Mouse (Mus musculus) liver, postnatal 0 days (tissue): ENCODE measurements around the gene Gtpbp3. TPM values are rescaled to one million over a fixed set of nuclear protein-coding genes. Genes with fewer than 3 reads are reported as not detected.

Source experiments
- ATAC-seq: fragments of 200-750 bp; cut with Nextera tagmentation; 2 replicates; pipeline ENCODE4 v1.8.0; 2017; ENCODE audit warnings: mild to moderate bottlenecking, moderate library complexity
- DNase-seq: peaks from one replicate; pipeline ENCODE4 v3.0.0-alpha.2; 2016
- H3K27ac ChIP-seq: fragments of 300-500 bp; sonication (generic); 2 replicates; pipeline ENCODE4 v1.5.1; 2014; ENCODE audit warnings: antibody characterized with exemption, moderate library complexity, mild to moderate bottlenecking, low read depth
- H3K27me3 ChIP-seq: fragments of 300-500 bp; sonication (generic); 2 replicates; pipeline ENCODE4 v1.6.1; 2014; ENCODE audit warnings: low read length, control low read depth, mixed read lengths; ENCODE audit not compliant: insufficient read depth
- H3K36me3 ChIP-seq: fragments of 300-500 bp; sonication (generic); replicated peaks from 2 replicates; pipeline ENCODE4 v1.6.1; 2014; ENCODE audit warnings: mild to moderate bottlenecking, control low read depth, low read length, moderate library complexity, mixed read lengths; ENCODE audit not compliant: insufficient read depth
- H3K4me1 ChIP-seq: fragments of 300-500 bp; sonication (generic); 2 replicates; pipeline ENCODE4 v1.6.1; 2014; ENCODE audit warnings: antibody characterized with exemption, mild to moderate bottlenecking, control low read depth; ENCODE audit not compliant: insufficient read depth
- H3K4me2 ChIP-seq: fragments of 300-500 bp; sonication (generic); 2 replicates; pipeline ENCODE4 v1.6.1; 2014; ENCODE audit warnings: low read depth, mild to moderate bottlenecking, low read length, moderate library complexity, mixed read lengths
- H3K4me3 ChIP-seq: fragments of 300-500 bp; sonication (generic); 2 replicates; pipeline ENCODE4 v1.5.1; 2014; ENCODE audit warnings: low read depth, low read length
- H3K9ac ChIP-seq: fragments of 300-500 bp; sonication (generic); replicated peaks from 2 replicates; pipeline ENCODE4 v1.6.1; 2014; ENCODE audit warnings: mild to moderate bottlenecking, moderate library complexity
- H3K9me3 ChIP-seq: fragments of 300-500 bp; sonication (generic); 2 replicates; pipeline ENCODE4 v1.6.1; 2016; ENCODE audit warnings: mild to moderate bottlenecking, control low read depth, low read length, mixed read lengths
- CTCF ChIP-seq: sonication (generic); IDR thresholded peaks from 2 replicates; pipeline ENCODE4 v1.5.1; 2016; ENCODE audit warnings: antibody characterized with exemption, low read depth
- EP300 ChIP-seq: IDR thresholded peaks from 2 replicates; pipeline ENCODE4 v1.6.1; 2016; ENCODE audit warnings: antibody characterized with exemption, low read depth, mild to moderate bottlenecking
- WGBS: fragments of 180-500 bp; shearing (Covaris S2); extraction: QIAGEN DNeasy Blood & Tissue Kit; methylation state at CpG from one replicate; pipeline ENCODE4 v1.1.7; 2014; ENCODE audit not compliant: insufficient replicate concordance; 5-methylcytosine and 5-hydroxymethylcytosine counted together
- polyA plus RNA-seq: library from polyadenylated mRNA; unstranded; fragments of >200 nt; fragmentation: Nextera tagmentation; extraction: Ambion mirVana; gene quantifications from 2 replicates; pipeline ENCODE4 v1.2.1, GENCODE M21; 2015

Gtpbp3 gene
- polyA plus RNA-seq, 1 experiment from 2014 or later: 4.9 TPM

DNA sequence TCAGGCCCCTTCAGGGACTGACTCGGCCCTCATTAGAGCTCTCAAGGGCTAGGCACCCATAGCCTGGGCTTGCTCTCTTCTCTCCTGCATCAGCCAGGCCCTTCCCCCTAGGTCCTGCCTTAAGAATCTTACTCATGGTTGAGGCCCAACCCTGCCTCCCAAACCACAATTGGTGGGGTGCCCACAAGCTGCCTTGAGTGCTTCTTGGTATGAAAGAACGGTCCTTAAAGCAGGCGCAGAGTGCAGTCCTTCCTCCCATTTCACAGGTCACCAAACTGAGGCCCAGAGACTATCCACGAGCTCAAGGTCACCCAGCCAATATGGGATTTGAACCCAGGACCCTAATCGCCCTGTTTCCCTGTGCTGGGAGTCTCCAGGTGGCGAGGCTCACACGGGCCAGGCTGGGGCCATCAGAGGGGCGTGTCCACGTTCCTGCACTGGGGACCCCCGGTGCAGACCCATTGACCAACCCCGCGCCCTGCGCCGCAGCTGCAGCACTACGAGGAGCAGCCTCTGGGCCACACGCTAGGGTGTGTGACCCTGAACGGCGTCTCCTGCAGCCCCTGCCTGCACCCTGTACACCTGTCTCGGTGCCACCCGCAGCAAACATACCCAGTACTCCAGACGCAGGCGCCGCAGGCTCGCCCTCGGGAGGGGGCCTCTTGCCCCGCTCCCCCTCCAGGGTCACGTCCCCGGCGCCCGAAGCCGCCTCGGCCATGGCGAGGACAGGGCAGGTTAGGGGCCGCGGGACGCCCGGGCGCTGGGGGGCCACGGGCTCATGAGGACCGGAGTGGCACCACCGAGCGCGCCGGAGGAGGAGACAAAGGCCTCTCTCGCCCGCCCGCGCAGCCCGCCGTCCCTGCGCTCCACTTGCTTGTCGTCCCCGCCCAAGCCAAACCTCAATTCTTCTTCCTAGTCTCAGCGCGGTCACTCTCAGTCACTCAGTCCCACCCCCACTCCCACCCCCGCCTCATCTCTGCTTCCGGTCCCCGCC is 2.5 kb upstream of the Gtpbp3 start, which contains the start of gene Ano8:
TSS of gene Ano8 (minus strand) at position 822 of the 994 bp plus-strand sequence.
- Histone ChIP-seq H3K4me2 (peak within 1 kb of the TSS; percentile 78), H3K27ac (no peak within 1 kb of the TSS), H3K9me3 (no peaks in the 10 kb centered on the region), H3K36me3 (0 out of 2 replicates have a peak, but pooled peaks cover 3% of the 10 kb centered on the region), H3K9ac (peak within 1 kb of the TSS; percentile 62), H3K4me3 (peak within 1 kb of the TSS; percentile 57), H3K27me3 (no peaks in the 10 kb centered on the region; the same call in 1 of the 2 replicates), H3K4me1 (peaks cover 22% of the 10 kb centered on the region)
- WGBS: 6% methylated on average over 43 of the region's 58 CpGs
- peak; percentile 77 for DNase-seq
- peak; percentile 9; the same call in 1 of the 2 replicates for ATAC-seq
- no peak for TF ChIP-seq CTCF
- TF ChIP-seq EP300: no peak

DNA sequence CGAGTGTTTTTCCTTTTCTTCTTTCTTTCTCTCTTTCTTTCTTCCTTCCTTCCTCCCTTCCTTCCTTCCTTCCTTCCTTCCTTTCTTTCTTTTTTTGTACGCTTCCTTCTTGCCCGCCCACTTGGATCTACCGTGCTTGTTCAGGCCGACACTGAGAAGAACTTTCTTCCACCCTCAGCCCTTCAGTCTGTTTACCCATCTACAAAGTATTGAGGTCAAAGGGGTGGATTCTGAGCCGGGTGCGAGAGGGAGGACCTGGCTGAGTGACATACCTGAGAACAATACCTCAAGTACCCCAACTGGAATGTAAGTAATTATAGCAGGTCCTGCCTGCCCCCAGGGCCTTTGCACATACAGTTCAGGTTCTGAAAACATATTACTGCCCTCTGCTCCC is 1.8 kb upstream of the Gtpbp3 start:
- TF ChIP-seq CTCF: no peak
- no peak for TF ChIP-seq EP300
- Histone ChIP-seq H3K4me1 (peaks cover 22% of the 10 kb centered on the region), H3K36me3 (peaks cover 6% of the 10 kb centered on the region; the same call in 1 of the 2 replicates), H3K27me3 (no peaks in the 10 kb centered on the region), H3K9me3 (no peaks in the 10 kb centered on the region), H3K4me2 (peak overlapping the region; percentile 78), H3K27ac (no peak overlapping the region), H3K9ac (no peak overlapping the region), H3K4me3 (peak overlapping the region; percentile 57; the same call in 1 of the 2 replicates)
- 19% methylated on average over 7 of the region's 7 CpGs for WGBS
- DNase-seq: no peak
- ATAC-seq: no peak

DNA sequence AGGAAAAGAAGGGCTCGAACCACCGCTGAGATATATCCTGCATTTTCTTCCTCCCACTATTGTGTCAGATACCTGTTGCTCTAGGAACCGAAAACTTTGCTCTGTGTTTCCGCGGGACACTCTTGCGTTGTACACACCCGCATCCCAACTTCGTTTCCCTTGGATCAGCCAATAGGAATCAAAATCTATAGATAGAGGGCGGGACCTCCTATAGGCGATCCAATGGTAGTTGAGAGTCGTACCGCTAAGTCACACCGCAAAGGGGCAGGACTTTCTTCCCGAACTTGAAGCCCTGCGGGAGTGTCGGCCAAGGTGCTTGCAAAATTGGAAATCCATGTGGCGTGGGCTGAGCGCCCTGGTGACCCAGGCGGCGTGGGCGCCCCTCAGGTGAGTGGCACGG is 551 bp downstream of the Gtpbp3 start:
- Histone ChIP-seq H3K9me3 (no peaks in the 10 kb centered on the region), H3K27ac (peak overlapping the region; percentile 76), H3K36me3 (peaks cover 21% of the 10 kb centered on the region), H3K9ac (peak overlapping the region; percentile 73), H3K4me2 (peak overlapping the region; percentile 99), H3K27me3 (no peaks in the 10 kb centered on the region), H3K4me3 (peak overlapping the region; percentile 72), H3K4me1 (peaks cover 22% of the 10 kb centered on the region)
- DNase-seq (peak; percentile 91), ATAC-seq (peak; percentile 95)
- under 1% methylated on average over 21 of the region's 22 CpGs for WGBS
- peak; percentile 20; the same call in 1 of the 2 replicates for TF ChIP-seq CTCF
- TF ChIP-seq EP300: no peak

DNA sequence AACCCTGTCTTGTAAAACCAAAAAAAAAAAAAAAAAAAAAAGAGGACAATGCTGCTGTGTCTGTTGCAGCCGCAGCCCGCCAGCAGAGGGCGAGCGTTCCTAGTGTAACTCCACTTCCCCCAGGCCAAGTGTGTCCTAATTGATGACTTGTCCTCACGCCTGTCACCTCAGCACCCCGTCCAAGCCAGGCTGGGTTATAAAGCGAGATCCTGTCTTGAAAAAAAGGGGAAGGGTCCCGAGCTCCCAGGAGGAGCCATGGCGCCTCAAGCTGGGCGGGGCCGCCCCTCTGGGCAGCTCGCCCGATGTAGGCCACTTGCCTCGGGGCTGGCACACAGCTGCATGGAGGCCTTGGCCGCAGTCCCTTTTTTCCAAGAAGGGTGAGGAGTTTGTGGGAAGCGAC is 7.1 kb downstream of the Gtpbp3 start:
- peak; percentile 80 for TF ChIP-seq CTCF
- TF ChIP-seq EP300: no peak
- DNase-seq (peak; percentile 86), ATAC-seq (peak; percentile 63)
- Histone ChIP-seq H3K4me2 (no peak overlapping the region), H3K4me3 (no peak overlapping the region), H3K9me3 (no peaks in the 10 kb centered on the region), H3K27ac (no peak overlapping the region), H3K4me1 (peaks cover 4% of the 10 kb centered on the region; the same call in 1 of the 2 replicates), H3K9ac (no peak overlapping the region), H3K36me3 (peaks cover 21% of the 10 kb centered on the region), H3K27me3 (no peaks in the 10 kb centered on the region)
- 29% methylated on average over 16 of the region's 16 CpGs for WGBS

DNA sequence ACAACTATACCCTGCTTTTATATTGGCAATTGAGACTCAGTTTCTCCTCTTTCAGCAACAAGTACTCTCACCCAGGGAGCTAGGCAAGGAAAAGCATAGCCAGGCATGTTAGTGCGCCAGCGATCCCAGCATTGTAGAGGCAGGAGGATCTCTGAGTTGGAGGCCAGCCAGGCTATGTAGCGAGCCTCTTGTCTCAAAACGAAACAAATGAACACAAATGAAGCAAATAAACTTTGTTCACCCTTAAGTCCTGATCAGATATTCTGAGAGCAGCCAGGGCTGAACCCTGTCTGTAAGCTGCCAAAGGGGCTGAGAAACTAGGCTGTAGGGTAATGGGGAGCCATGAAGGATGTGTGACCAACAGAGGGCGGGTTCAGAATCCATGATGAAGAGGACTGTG is 7.9 kb downstream of the Gtpbp3 start:
- WGBS: 83% methylated on average over 5 of the region's 5 CpGs
- TF ChIP-seq EP300: no peak
- no peak for TF ChIP-seq CTCF
- Histone ChIP-seq H3K27me3 (no peaks in the 10 kb centered on the region), H3K36me3 (peaks cover 18% of the 10 kb centered on the region), H3K4me3 (no peak overlapping the region), H3K9ac (no peak overlapping the region), H3K4me1 (peaks cover 4% of the 10 kb centered on the region; the same call in 1 of the 2 replicates), H3K9me3 (no peaks in the 10 kb centered on the region), H3K27ac (no peak overlapping the region), H3K4me2 (no peak overlapping the region)
- DNase-seq (no peak), ATAC-seq (no peak)

DNA sequence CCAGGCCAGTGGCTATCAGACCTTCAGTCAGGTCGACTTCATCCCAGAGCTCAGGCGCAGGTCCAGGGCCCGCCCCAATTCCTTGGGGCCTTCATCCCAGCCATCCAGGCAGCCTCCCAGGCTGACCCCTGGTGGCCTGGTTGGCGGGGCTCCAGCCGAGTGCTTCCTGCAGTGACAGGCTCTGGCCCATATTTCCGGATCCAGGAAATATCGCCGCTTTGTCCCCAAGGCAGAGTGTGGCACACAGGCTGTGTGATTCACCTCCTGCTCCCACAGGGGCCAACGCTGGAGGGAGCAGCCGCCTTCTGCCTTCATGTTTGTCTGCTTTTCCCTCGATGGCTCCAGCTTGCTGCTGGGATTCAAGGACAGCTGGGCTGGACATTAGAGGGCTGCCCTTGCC is 8.6 kb downstream of the Gtpbp3 start:
- Histone ChIP-seq H3K4me3 (no peak overlapping the region), H3K4me2 (no peak overlapping the region), H3K27ac (peak overlapping the region; percentile 44; the same call in 1 of the 2 replicates), H3K9me3 (no peaks in the 10 kb centered on the region), H3K4me1 (peaks cover 4% of the 10 kb centered on the region; the same call in 1 of the 2 replicates), H3K9ac (no peak overlapping the region), H3K27me3 (no peaks in the 10 kb centered on the region), H3K36me3 (peaks cover 12% of the 10 kb centered on the region)
- ATAC-seq (peak; percentile 40), DNase-seq (peak; percentile 71)
- peak; percentile 43 for TF ChIP-seq CTCF
- TF ChIP-seq EP300: 0 out of 2 replicates have a peak, but pooled peaks have one; percentile 23
- 48% methylated on average over 11 of the region's 11 CpGs for WGBS
